Mouse (Mus musculus) embryonic facial prominence, embryonic 15.5 days (tissue): ENCODE results near the gene Erlec1. TPM values are rescaled to one million over a fixed set of nuclear protein-coding genes. Genes with fewer than 3 reads are reported as not detected.

Experiments used
- polyA plus RNA-seq: library from polyadenylated mRNA; unstranded; fragments of >200 nt; fragmentation: Nextera tagmentation; extraction: Ambion mirVana; gene quantifications from 2 replicates; pipeline ENCODE4 v1.2.1, GENCODE M21; 2015

The Erlec1 gene
- polyA plus RNA-seq, 1 experiment from 2014 or later, result 13.0 TPM

Other genes with a start within 250 kb of the Erlec1 start
- 16.3 and 18.8 TPM in 2 replicates for gene Psme4, start 182.6 kb downstream of the Erlec1 start, polyA plus RNA-seq
- 0.29 and 0.41 TPM in 2 replicates for gene Gpr75, start 69.0 kb downstream of the Erlec1 start, polyA plus RNA-seq
- 30.3 and 34.2 TPM in 2 replicates for gene Asb3, start 68.9 kb downstream of the Erlec1 start, polyA plus RNA-seq
- 16.2 and 17.6 TPM in 2 replicates for gene Chac2, start 32.0 kb upstream of the Erlec1 start, polyA plus RNA-seq
- not detected in 2 replicates for gene Gm17332, start 228.1 kb upstream of the Erlec1 start, polyA plus RNA-seq